In the genomic region with DNA sequence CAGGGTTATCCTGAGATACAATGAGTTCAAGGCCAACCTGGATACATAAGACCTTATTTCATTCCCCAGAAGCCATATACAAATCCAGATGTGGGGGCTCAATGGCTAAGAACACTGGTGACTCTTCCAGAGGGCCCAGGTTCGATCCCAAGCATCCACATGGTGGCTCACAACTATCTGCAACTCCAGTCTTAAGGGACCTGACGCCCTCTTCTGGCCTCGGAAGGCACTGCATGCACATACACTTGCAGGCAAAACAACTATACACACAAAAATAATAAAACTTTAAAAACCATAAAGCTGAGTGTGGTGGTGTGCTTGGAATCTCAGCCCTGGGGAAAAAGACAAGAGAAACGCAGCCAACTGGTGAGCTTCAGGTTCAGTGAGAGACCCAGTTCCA, we compare ENCODE assay signal across 14 mouse cellular contexts. TPM values are rescaled to one million over a fixed set of nuclear protein-coding genes. Genes with fewer than 3 reads are reported as not detected.
A peak's percentile ranks its signal among the peaks of the same experiment; 100 is the strongest.
DNase-seq lines count a peak whose midpoint lies in the region; ATAC-seq and TF ChIP-seq lines count a peak whose summit lies in the region.
"Had no signal": no experiment of that assay in that cellular context is flagged by ENCODE, and none has a peak within 500 bp of the region (broad histone marks: within the 10 kb centered on the region; RNA-seq: fewer than 3 reads in every experiment).

No protein-coding gene starts in this region.

- 0 out of 2 replicates have a peak, but pooled peaks have one; percentile 11 for TF ChIP-seq CTCF in forebrain, postnatal 0 days (IDR thresholded peaks at IDR 0.05; ENCODE audit: low read depth)
- TF ChIP-seq CTCF in liver, embryonic 14.5 days (IDR thresholded peaks at IDR 0.05; ENCODE audit: low read depth): peak; percentile 63
- peak; percentile 11; the same call in 1 of the 2 replicates for TF ChIP-seq CTCF in brain, embryonic 14.5 days (IDR thresholded peaks at IDR 0.05; ENCODE audit: borderline replicate concordance, extremely low read depth, insufficient read depth, insufficient read length)

- H3K9me3 ChIP-seq in forebrain, postnatal 0 days (ENCODE audit: low read length): no peaks in the 10 kb centered on the region
- H3K9me3 ChIP-seq in forebrain, embryonic 16.5 days (ENCODE audit: control insufficient read depth, low read length): no peaks in the 10 kb centered on the region
- no peaks in the 10 kb centered on the region for H3K9me3 ChIP-seq in liver, embryonic 14.5 days (ENCODE audit: control insufficient read depth, low read length)
- H3K9me3 ChIP-seq in liver, embryonic 11.5 days (ENCODE audit: control insufficient read depth, low read length): no peaks in the 10 kb centered on the region

- H3K4me2 ChIP-seq in forebrain, postnatal 0 days (ENCODE audit: low read depth): no peak overlapping the region
- no peak overlapping the region for H3K4me2 ChIP-seq in forebrain, embryonic 16.5 days (ENCODE audit: low read length)
- no peak overlapping the region for H3K4me2 ChIP-seq in liver, embryonic 14.5 days (ENCODE audit: low read depth)
- H3K4me2 ChIP-seq in liver, embryonic 11.5 days: no peak overlapping the region
- H3K4me2 ChIP-seq: limb, embryonic 12.5 days had no signal

- no peak for ATAC-seq in forebrain, postnatal 0 days
- ATAC-seq in forebrain, embryonic 16.5 days: no peak
- no peak for ATAC-seq in liver, embryonic 14.5 days (ENCODE audit: insufficient read depth)
- ATAC-seq in liver, embryonic 11.5 days (replicated peaks; ENCODE audit: low FRiP score): no peak
- ATAC-seq: inflammation-experienced regulatory T-cells, adult 6 months; midbrain, embryonic 16.5 days had no signal

- no peaks in the 10 kb centered on the region for H3K36me3 ChIP-seq in forebrain, postnatal 0 days (ENCODE audit: insufficient read depth)
- H3K36me3 ChIP-seq in forebrain, embryonic 16.5 days (ENCODE audit: control insufficient read depth, insufficient read depth): no peaks in the 10 kb centered on the region
- no peaks in the 10 kb centered on the region for H3K36me3 ChIP-seq in liver, embryonic 14.5 days (replicated peaks; ENCODE audit: control insufficient read depth, insufficient read depth, low read depth)
- H3K36me3 ChIP-seq in liver, embryonic 11.5 days (ENCODE audit: control insufficient read depth, insufficient read depth, low read length): no peaks in the 10 kb centered on the region
- H3K36me3 ChIP-seq: limb, embryonic 12.5 days had no signal

- WGBS in forebrain, postnatal 0 days: 82% methylated on average over 4 of the region's 4 CpGs
- WGBS in forebrain, embryonic 16.5 days: 84% methylated on average over 4 of the region's 4 CpGs
- WGBS in liver, embryonic 14.5 days (ENCODE audit: insufficient replicate concordance): 57% methylated on average over 4 of the region's 4 CpGs
- 77% methylated on average over 4 of the region's 4 CpGs for WGBS in liver, embryonic 11.5 days

- no peak for TF ChIP-seq EP300 in liver, embryonic 14.5 days (IDR thresholded peaks at IDR 0.05; ENCODE audit: low read depth)

- no peak for TF ChIP-seq POLR2A in brain, embryonic 14.5 days (IDR thresholded peaks at IDR 0.05; ENCODE audit: borderline replicate concordance, extremely low read depth, insufficient read depth, insufficient read length, poor library complexity, severe bottlenecking)

- H3K4me1 ChIP-seq in forebrain, postnatal 0 days (ENCODE audit: insufficient read depth): no peaks in the 10 kb centered on the region
- no peaks in the 10 kb centered on the region for H3K4me1 ChIP-seq in forebrain, embryonic 16.5 days (replicated peaks; ENCODE audit: control insufficient read depth, insufficient read depth, low read length)
- H3K4me1 ChIP-seq in liver, embryonic 14.5 days (replicated peaks; ENCODE audit: control insufficient read depth in 2 of 2, insufficient read depth in 2 of 2, low read length in 1 of 2): no peaks in the 10 kb centered on the region
- H3K4me1 ChIP-seq in liver, embryonic 11.5 days (replicated peaks; ENCODE audit: control insufficient read depth, insufficient read depth, low read length): no peaks in the 10 kb centered on the region
- H3K4me1 ChIP-seq: limb, embryonic 12.5 days had no signal

- H3K9ac ChIP-seq in forebrain, postnatal 0 days: no peak overlapping the region
- no peak overlapping the region for H3K9ac ChIP-seq in forebrain, embryonic 16.5 days (replicated peaks; ENCODE audit: low read depth, low read length)
- H3K9ac ChIP-seq in liver, embryonic 14.5 days (replicated peaks): no peak overlapping the region
- no peak overlapping the region for H3K9ac ChIP-seq in liver, embryonic 11.5 days (ENCODE audit: low read depth, low read length)
- H3K9ac ChIP-seq: limb, embryonic 12.5 days had no signal

- no peak overlapping the region for H3K27ac ChIP-seq in forebrain, postnatal 0 days (ENCODE audit: low read depth, low read length)
- H3K27ac ChIP-seq in forebrain, embryonic 16.5 days (ENCODE audit: low read length): no peak overlapping the region
- H3K27ac ChIP-seq in liver, embryonic 14.5 days: no peak overlapping the region
- H3K27ac ChIP-seq in liver, embryonic 11.5 days (ENCODE audit: low read depth, low read length): no peak overlapping the region
- H3K27ac ChIP-seq: limb, embryonic 12.5 days had no signal

- no peaks in the 10 kb centered on the region for H3K27me3 ChIP-seq in forebrain, postnatal 0 days (ENCODE audit: insufficient read depth, low read length)
- H3K27me3 ChIP-seq in forebrain, embryonic 16.5 days (replicated peaks; ENCODE audit: control insufficient read depth, insufficient read depth, low read length): no peaks in the 10 kb centered on the region
- H3K27me3 ChIP-seq in liver, embryonic 14.5 days (ENCODE audit: control insufficient read depth, insufficient read depth, low read length): no peaks in the 10 kb centered on the region
- H3K27me3 ChIP-seq in liver, embryonic 11.5 days (replicated peaks; ENCODE audit: control insufficient read depth, insufficient read depth, low read length): no peaks in the 10 kb centered on the region
- H3K27me3 ChIP-seq: limb, embryonic 12.5 days had no signal

- H3K4me3 ChIP-seq in forebrain, postnatal 0 days (ENCODE audit: low read depth, low read length): no peak overlapping the region
- no peak overlapping the region for H3K4me3 ChIP-seq in forebrain, embryonic 16.5 days (replicated peaks; ENCODE audit: low read length)
- H3K4me3 ChIP-seq in liver, embryonic 14.5 days (ENCODE audit: insufficient read depth in 1 of 2, low read depth in 2 of 2, low read length in 2 of 2): no peak overlapping the region
- H3K4me3 ChIP-seq in liver, embryonic 11.5 days (ENCODE audit: low read depth, low read length): no peak overlapping the region
- H3K4me3 ChIP-seq: limb, embryonic 12.5 days had no signal

- DNase-seq in forebrain, postnatal 0 days: no peak
- no peak for DNase-seq in liver, embryonic 14.5 days (ENCODE audit: low read depth in 3 of 3, low spot score in 3 of 3)
- DNase-seq in liver, embryonic 11.5 days (ENCODE audit: low spot score): no peak
- DNase-seq in A20 (ENCODE audit: low read depth, low spot score): peak; percentile 48
- no peak for DNase-seq in brain, embryonic 14.5 days (ENCODE audit: low read depth)
- DNase-seq in frontal cortex, adult 2 months (ENCODE audit: extremely low spot score in 1 of 2, low spot score in 1 of 2): no peak
- no peak for DNase-seq in thymus, postnatal 10 days (ENCODE audit: low spot score in 2 of 2)
- DNase-seq: adrenal gland, adult 2 months; heart, postnatal 14 days; lung, postnatal 4 days had no signal

RNA-seq across cellular contexts. Expression of a gene that starts 24.0 kb away (rescaled TPM):
- total RNA-seq in forebrain, postnatal 0 days (2014; rRNA removed): 2.7 and 4.4 TPM in 2 replicates
- 0.93 and 2.1 TPM in 2 replicates for polyA plus RNA-seq in forebrain, postnatal 0 days (2015; fragmentation: Nextera tagmentation; extraction: Ambion mirVana)
- 2.5 and 3.7 TPM in 2 replicates for polyA plus RNA-seq in forebrain, embryonic 16.5 days (2015; fragmentation: Nextera tagmentation; extraction: Ambion mirVana)
- polyA plus RNA-seq in liver, embryonic 14.5 days (2012; rRNA removed): 1.0 and 1.6 TPM in 2 replicates
- 2.2 and 2.9 TPM in 2 replicates for polyA plus RNA-seq in liver, embryonic 14.5 days (2014; fragmentation: Nextera tagmentation; extraction: Ambion mirVana)
- polyA plus RNA-seq in liver, embryonic 11.5 days (2014; fragmentation: Nextera tagmentation; extraction: Ambion mirVana): 4.6 and 5.5 TPM in 2 replicates
- 1.7 and 1.9 TPM in 2 replicates for polyA plus RNA-seq in brain, embryonic 14.5 days (2012; rRNA removed)
- 2.8 and 2.9 TPM in 2 replicates for polyA plus RNA-seq in frontal cortex, adult 2 months (2012; rRNA removed)

RNA-seq across cellular contexts. Expression of a gene that starts 59.5 kb away (rescaled TPM):
- total RNA-seq in forebrain, postnatal 0 days (2014; rRNA removed): 9.0 and 10.8 TPM in 2 replicates
- 2.9 and 5.4 TPM in 2 replicates for polyA plus RNA-seq in forebrain, postnatal 0 days (2015; fragmentation: Nextera tagmentation; extraction: Ambion mirVana)
- polyA plus RNA-seq in forebrain, embryonic 16.5 days (2015; fragmentation: Nextera tagmentation; extraction: Ambion mirVana): 4.6 and 4.7 TPM in 2 replicates
- 0.22 and 0.25 TPM in 2 replicates for polyA plus RNA-seq in liver, embryonic 14.5 days (2012; rRNA removed)
- 0.16 and 0.20 TPM in 2 replicates for polyA plus RNA-seq in liver, embryonic 14.5 days (2014; fragmentation: Nextera tagmentation; extraction: Ambion mirVana)
- polyA plus RNA-seq in liver, embryonic 11.5 days (2014; fragmentation: Nextera tagmentation; extraction: Ambion mirVana): 0.88 and 1.4 TPM in 2 replicates
- 2.5 and 3.6 TPM in 2 replicates for polyA plus RNA-seq in brain, embryonic 14.5 days (2012; rRNA removed)
- 12.2 and 13.2 TPM in 2 replicates for polyA plus RNA-seq in frontal cortex, adult 2 months (2012; rRNA removed)

Comparison
In these comparisons a context has a peak if more than half of its experiments do, and no peak if none do; other contexts are left out.
1. CTCF ChIP-seq: peak in every context shown above with its lines; median percentile 63 in liver, embryonic 14.5 days; 11 in forebrain, postnatal 0 days; 11 in brain, embryonic 14.5 days.